ENCODE assay signal across 9 mouse cellular contexts in the genomic region with DNA sequence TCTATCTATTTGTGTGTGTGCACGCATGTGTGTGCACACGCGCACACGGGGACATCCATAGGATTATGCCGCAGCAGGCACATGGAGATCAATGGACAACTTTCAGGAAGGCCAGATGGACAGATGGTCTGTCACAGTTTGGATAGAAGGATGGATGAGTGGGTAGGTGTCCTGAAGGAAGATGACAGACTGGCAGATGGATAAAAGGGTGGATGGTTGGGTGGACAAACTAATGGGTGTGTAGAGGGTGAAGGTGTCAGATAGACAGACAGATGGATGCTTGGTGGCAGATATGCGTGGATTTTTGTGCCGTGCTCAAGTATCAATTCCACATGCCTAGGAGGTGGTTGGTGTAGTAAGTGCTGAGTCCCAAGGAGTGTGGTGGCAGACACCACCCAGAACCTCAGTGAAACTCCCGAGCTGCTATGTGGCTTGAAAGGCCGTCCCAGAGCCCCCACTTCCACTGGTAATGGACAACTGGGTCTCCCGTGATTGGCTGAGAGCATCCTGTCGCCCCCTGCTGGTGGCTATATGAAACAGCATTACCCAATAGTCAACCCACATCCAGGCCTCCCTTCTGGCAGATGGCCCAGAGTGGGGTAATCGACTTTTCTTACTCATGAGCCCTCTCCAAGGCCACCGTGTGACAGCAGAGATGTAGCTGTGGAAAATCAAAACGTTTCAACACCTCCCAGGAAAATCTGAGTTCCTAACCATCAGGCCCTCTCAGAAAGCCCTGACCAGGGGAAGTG. TPM values are rescaled to one million over a fixed set of nuclear protein-coding genes. Genes with fewer than 3 reads are reported as not detected.
DNase-seq lines count a peak whose midpoint lies in the region; ATAC-seq lines count a peak whose summit lies in the region.
"Had no signal": no experiment of that assay in that cellular context is flagged by ENCODE, and none has a peak within 500 bp of the region (broad histone marks: within the 10 kb centered on the region; RNA-seq: fewer than 3 reads in every experiment).

No protein-coding gene starts in this region.

- H3K4me3 ChIP-seq in kidney, embryonic 16.5 days (ENCODE audit: low read length), result no peak overlapping the region

- ATAC-seq in kidney, embryonic 16.5 days (ENCODE audit: low FRiP score, low TSS enrichment), result no peak
- ATAC-seq in megakaryocyte progenitor cell, adult 5-6 weeks (replicated peaks; ENCODE audit: poor library complexity), result peak; percentile 64

- H3K36me3 ChIP-seq in kidney, embryonic 16.5 days (ENCODE audit: insufficient read depth, low read length), result no peaks in the 10 kb centered on the region

- no peak overlapping the region for H3K4me2 ChIP-seq in kidney, embryonic 16.5 days (replicated peaks; ENCODE audit: low read depth, low read length)

- no peak overlapping the region for H3K27ac ChIP-seq in kidney, embryonic 16.5 days (ENCODE audit: low read length)

- H3K4me1 ChIP-seq in kidney, embryonic 16.5 days (ENCODE audit: insufficient read depth, low read length), result no peaks in the 10 kb centered on the region
- H3K4me1 ChIP-seq: megakaryocyte, embryonic 14.5 days had no signal

- no peak overlapping the region for H3K9ac ChIP-seq in kidney, embryonic 16.5 days (replicated peaks; ENCODE audit: low read length)

- H3K27me3 ChIP-seq in kidney, embryonic 16.5 days (ENCODE audit: insufficient read depth, low read length), result 0 out of 2 replicates have a peak, but pooled peaks cover 5% of the 10 kb centered on the region

- H3K9me3 ChIP-seq in kidney, embryonic 16.5 days (ENCODE audit: low read length), result no peaks in the 10 kb centered on the region
- H3K9me3 ChIP-seq: megakaryocyte, embryonic 14.5 days had no signal

- WGBS in kidney, embryonic 16.5 days, result 55% methylated on average over 14 of the region's 14 CpGs

- peak; percentile 27 for DNase-seq in kidney, adult 9 months
- peak; percentile 87 for DNase-seq in MN1 (ENCODE audit: low spot score)
- DNase-seq in cerebellum, adult 8-10 months, result peak; percentile 70
- DNase-seq in gastrocnemius, postnatal 25 days, result peak; percentile 26
- peak; percentile 49 to 66 for DNase-seq in layer of hippocampus, postnatal 25 days (ENCODE audit: extremely low spot score in 1 of 2, low spot score in 1 of 2)
- peak; percentile 14 for DNase-seq in thymus, postnatal 25 days

RNA-seq across cellular contexts. Expression of gene Wscd2, which starts 58.0 kb away (rescaled TPM):
- 3.0 and 3.2 TPM in 2 replicates for polyA plus RNA-seq in kidney, embryonic 16.5 days (2015; fragmentation: Nextera tagmentation; extraction: Ambion mirVana)
- total RNA-seq in gastrocnemius, postnatal 25 days (2021), result under 1 TPM; 0.31 to 0.46 TPM
- total RNA-seq in layer of hippocampus, postnatal 25 days (2021), result 10 to 100 TPM; 84.5 to 89.7 TPM
- not detected in 2 replicates for total RNA-seq in megakaryocyte progenitor cell, adult 5-6 weeks (2015)
- not detected in 2 replicates for total RNA-seq in megakaryocyte progenitor cell, adult 5-6 weeks (2017)

Comparison
In these comparisons a context has a peak if more than half of its experiments do, and no peak if none do; other contexts are left out.
1. DNase-seq: peak in every context shown above with its lines; median percentile 87 in MN1; 70 in cerebellum, adult 8-10 months; 58 in layer of hippocampus, postnatal 25 days; 27 in kidney, adult 9 months; 26 in gastrocnemius, postnatal 25 days; 14 in thymus, postnatal 25 days.
2. RNA of gene Wscd2, which starts 58.0 kb away (total RNA-seq): 84.5 to 89.7 TPM in layer of hippocampus, postnatal 25 days; 0.31 to 0.46 TPM in gastrocnemius, postnatal 25 days and not detected in megakaryocyte progenitor cell, adult 5-6 weeks; every median in the first group is over 10 times any median in the second.